Mouse (Mus musculus): ENCODE results near the gene Pcif1.
"Not testable (repeated sequence)": the region's sequence is repeated elsewhere in the genome, so short reads cannot be mapped to it uniquely, and the experiment has no call there.

Pcif1 gene

GRCm38 (mm10) chr2:164879228-164879567, at the start of gene Pcif1:
Pcif1 (plus strand) TSS chr2:164879304.
- DNase-seq (ENCODE audit: low spot score): peak; percentile 91

- DNase-seq (ENCODE audit: low spot score): no peak
Observed at GRCm38 (mm10) chr2:164831029-164831428, 48.1 kb upstream of the Pcif1 start.

GRCm38 (mm10) chr2:164832032-164832747, 46.9 kb upstream of the Pcif1 start:
- no peak for DNase-seq (ENCODE audit: low spot score)

GRCm38 (mm10) chr2:164832748-164833301, 46.3 kb upstream of the Pcif1 start, which contains the start of gene Ctsa:
Ctsa (plus strand) TSS chr2:164832873.
- DNase-seq (ENCODE audit: low spot score): peak; percentile 49

- DNase-seq (ENCODE audit: low spot score): peak; percentile 89
Observed at GRCm38 (mm10) chr2:164833314-164833959, 45.7 kb upstream of the Pcif1 start, which contains the start of gene Neurl2. Neurl2 (minus strand) TSS chr2:164833456.

- no peak for DNase-seq (ENCODE audit: low spot score)
Observed at GRCm38 (mm10) chr2:164834531-164834930, 44.6 kb upstream of the Pcif1 start.

- DNase-seq (ENCODE audit: low spot score): no peak
Observed at GRCm38 (mm10) chr2:164835164-164835563, 43.9 kb upstream of the Pcif1 start.

GRCm38 (mm10) chr2:164845782-164846181, 33.3 kb upstream of the Pcif1 start:
- DNase-seq (ENCODE audit: low spot score): no peak

GRCm38 (mm10) chr2:164850061-164850460, 29.0 kb upstream of the Pcif1 start:
- DNase-seq (ENCODE audit: low spot score): no peak

- DNase-seq (ENCODE audit: low spot score): not testable (repeated sequence)
Observed at GRCm38 (mm10) chr2:164855572-164855971, 23.5 kb upstream of the Pcif1 start.

- DNase-seq (ENCODE audit: low spot score): no peak
Observed at GRCm38 (mm10) chr2:164856309-164857100, 22.6 kb upstream of the Pcif1 start.

- peak; percentile 69 for DNase-seq (ENCODE audit: low spot score)
Observed at GRCm38 (mm10) chr2:164857101-164857821, 21.8 kb upstream of the Pcif1 start, which contains the start of gene Pltp. Pltp (minus strand) TSS chr2:164857711.

GRCm38 (mm10) chr2:164857842-164858553, 21.1 kb upstream of the Pcif1 start:
- DNase-seq (ENCODE audit: low spot score): no peak

GRCm38 (mm10) chr2:164859155-164859554, 19.9 kb upstream of the Pcif1 start:
- no peak for DNase-seq (ENCODE audit: low spot score)

- DNase-seq (ENCODE audit: low spot score): no peak
Observed at GRCm38 (mm10) chr2:164859640-164860432, 19.3 kb upstream of the Pcif1 start.

GRCm38 (mm10) chr2:164861094-164861493, 18.0 kb upstream of the Pcif1 start:
- no peak for DNase-seq (ENCODE audit: low spot score)

- no peak for DNase-seq (ENCODE audit: low spot score)
Observed at GRCm38 (mm10) chr2:164862179-164862861, 16.8 kb upstream of the Pcif1 start.

- not testable (repeated sequence) for DNase-seq (ENCODE audit: low spot score)
Observed at GRCm38 (mm10) chr2:164863411-164863810, 15.7 kb upstream of the Pcif1 start.

- no peak for DNase-seq (ENCODE audit: low spot score)
Observed at GRCm38 (mm10) chr2:164864593-164864992, 14.5 kb upstream of the Pcif1 start.
